Mouse (Mus musculus): Measurements from ENCODE around the gene Olfr1009. TPM values are rescaled to one million over a fixed set of nuclear protein-coding genes. Genes with fewer than 3 reads are reported as not detected.
"Not testable (repeated sequence)": the region's sequence is repeated elsewhere in the genome, so short reads cannot be mapped to it uniquely, and the experiment has no call there.

Olfr1009 gene
- not detected in 2 replicates for polyA plus RNA-seq (2015; fragmentation: Nextera tagmentation; extraction: Ambion mirVana)

GRCm38 (mm10) chr2:85715119-85715518 is at the start of gene Olfr1009:
Olfr1009 (plus strand) TSS chr2:85715419.
- H3K36me3 ChIP-seq: no peaks in the 10 kb centered on the region
- no peaks in the 10 kb centered on the region for H3K4me1 ChIP-seq
- H3K9ac ChIP-seq (replicated peaks): no peak within 1 kb of the TSS
- no peak within 1 kb of the TSS for H3K27ac ChIP-seq (replicated peaks)
- H3K27me3 ChIP-seq: no peaks in the 10 kb centered on the region
- no peak within 1 kb of the TSS for H3K4me3 ChIP-seq
- WGBS: 89% methylated on average over 1 of the region's 1 CpGs
- no peak within 1 kb of the TSS for H3K4me2 ChIP-seq (replicated peaks)
- H3K9me3 ChIP-seq: no peaks in the 10 kb centered on the region
- ATAC-seq (replicated peaks): no peak

DNA sequence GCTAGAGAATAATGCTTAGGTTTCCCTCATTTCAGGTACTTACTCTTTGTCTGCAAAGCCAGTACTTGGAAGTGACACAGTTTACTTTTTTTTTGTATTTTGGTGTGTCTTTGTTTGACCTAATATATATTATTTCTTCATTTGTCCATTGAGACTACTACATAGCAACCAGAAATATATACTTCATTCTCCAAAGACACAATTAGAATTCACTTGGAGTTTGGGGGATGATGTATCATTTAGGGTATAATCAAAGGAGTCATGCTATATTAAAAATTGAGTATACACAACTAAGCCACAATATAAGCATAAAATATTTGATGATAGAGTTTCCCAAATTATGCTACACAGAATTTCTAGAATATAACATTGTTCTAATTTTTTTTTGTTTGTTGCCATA is 36.6 kb upstream of the Olfr1009 start, which contains the start of gene Olfr1006:
TSS of gene Olfr1006 (minus strand) at position 101 of the 400 bp plus-strand sequence.
- Histone ChIP-seq H3K27ac (replicated peaks) (no peak within 1 kb of the TSS), H3K9ac (replicated peaks) (no peak within 1 kb of the TSS), H3K27me3 (no peaks in the 10 kb centered on the region), H3K4me1 (no peaks in the 10 kb centered on the region), H3K36me3 (no peaks in the 10 kb centered on the region), H3K9me3 (no peaks in the 10 kb centered on the region), H3K4me2 (replicated peaks) (no peak within 1 kb of the TSS), H3K4me3 (no peak within 1 kb of the TSS)
- no peak for ATAC-seq (replicated peaks)

DNA sequence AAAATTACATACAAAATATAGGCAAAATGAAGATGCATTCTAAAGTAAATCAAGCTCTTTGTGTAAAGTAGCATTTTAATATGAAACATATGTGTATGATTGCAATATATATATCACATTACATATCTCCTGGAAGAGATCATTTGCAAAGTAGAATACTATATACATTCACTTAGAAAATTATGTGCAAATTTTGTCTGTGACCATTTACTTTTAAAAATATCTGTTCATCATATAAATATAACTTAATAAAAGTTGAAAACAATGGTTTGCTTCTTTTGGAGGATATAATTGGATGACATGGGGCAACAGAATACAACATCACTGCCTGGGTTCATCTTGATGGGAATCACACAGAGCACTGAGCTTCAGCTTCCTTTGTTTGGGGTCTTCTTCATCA is 26.1 kb upstream of the Olfr1009 start, which contains the start of gene Olfr1008:
TSS of gene Olfr1008 (plus strand) at position 301 of the 400 bp plus-strand sequence.
- H3K4me2 ChIP-seq (replicated peaks): no peak within 1 kb of the TSS
- no peaks in the 10 kb centered on the region for H3K27me3 ChIP-seq
- H3K27ac ChIP-seq (replicated peaks): no peak within 1 kb of the TSS
- no peaks in the 10 kb centered on the region for H3K4me1 ChIP-seq
- no peak within 1 kb of the TSS for H3K4me3 ChIP-seq
- ATAC-seq (replicated peaks): no peak
- H3K9ac ChIP-seq (replicated peaks): no peak within 1 kb of the TSS
- no peaks in the 10 kb centered on the region for H3K9me3 ChIP-seq
- no peaks in the 10 kb centered on the region for H3K36me3 ChIP-seq

- ATAC-seq (replicated peaks); H3K4me2 ChIP-seq (replicated peaks); H3K9me3 ChIP-seq; H3K27ac ChIP-seq (replicated peaks); H3K36me3 ChIP-seq; H3K9ac ChIP-seq (replicated peaks); H3K27me3 ChIP-seq; H3K4me1 ChIP-seq; H3K4me3 ChIP-seq: not testable (repeated sequence)
- 77% methylated on average over 2 of the region's 2 CpGs for WGBS
These were observed 4.5 kb upstream of the Olfr1009 start for GRCm38 (mm10) chr2:85710680-85711079.

DNA sequence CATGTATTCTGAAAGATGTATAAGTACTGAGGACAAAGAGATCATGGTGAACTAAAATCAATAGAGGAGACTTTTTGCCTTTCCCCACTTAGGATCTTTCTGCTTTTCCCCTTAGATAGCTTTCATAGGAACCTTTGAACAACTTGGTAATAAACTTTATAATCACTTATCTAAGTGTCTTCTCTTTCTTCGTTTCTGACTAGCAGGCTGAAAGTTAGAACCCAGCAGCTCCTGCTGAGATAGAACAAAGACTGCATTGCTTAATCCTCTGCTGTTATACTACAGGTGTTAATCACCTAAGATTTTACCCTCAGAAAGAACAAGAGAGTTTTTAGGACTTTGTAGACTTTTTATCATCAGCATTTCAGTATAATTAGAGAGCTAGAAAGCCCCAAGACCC is 4.1 kb upstream of the Olfr1009 start:
- Histone ChIP-seq H3K4me1 (no peaks in the 10 kb centered on the region), H3K4me2 (replicated peaks) (no peak overlapping the region), H3K36me3 (no peaks in the 10 kb centered on the region), H3K4me3 (no peak overlapping the region), H3K9ac (replicated peaks) (no peak overlapping the region), H3K27ac (replicated peaks) (no peak overlapping the region), H3K9me3 (no peaks in the 10 kb centered on the region), H3K27me3 (no peaks in the 10 kb centered on the region)
- 11% methylated on average over 1 of the region's 1 CpGs for WGBS
- ATAC-seq (replicated peaks): no peak

- H3K36me3 ChIP-seq: no peaks in the 10 kb centered on the region
- no peaks in the 10 kb centered on the region for H3K9me3 ChIP-seq
- ATAC-seq (replicated peaks): peak; percentile 64; the same call in 1 of the 2 replicates
- no peak overlapping the region for H3K4me2 ChIP-seq (replicated peaks)
- H3K4me1 ChIP-seq: no peaks in the 10 kb centered on the region
- no peak overlapping the region for H3K27ac ChIP-seq (replicated peaks)
- no peak overlapping the region for H3K4me3 ChIP-seq
- WGBS: 19% methylated on average over 3 of the region's 3 CpGs
- no peak overlapping the region for H3K9ac ChIP-seq (replicated peaks)
- no peaks in the 10 kb centered on the region for H3K27me3 ChIP-seq
These were observed 10.6 kb downstream of the Olfr1009 start for GRCm38 (mm10) chr2:85725793-85726192.

DNA sequence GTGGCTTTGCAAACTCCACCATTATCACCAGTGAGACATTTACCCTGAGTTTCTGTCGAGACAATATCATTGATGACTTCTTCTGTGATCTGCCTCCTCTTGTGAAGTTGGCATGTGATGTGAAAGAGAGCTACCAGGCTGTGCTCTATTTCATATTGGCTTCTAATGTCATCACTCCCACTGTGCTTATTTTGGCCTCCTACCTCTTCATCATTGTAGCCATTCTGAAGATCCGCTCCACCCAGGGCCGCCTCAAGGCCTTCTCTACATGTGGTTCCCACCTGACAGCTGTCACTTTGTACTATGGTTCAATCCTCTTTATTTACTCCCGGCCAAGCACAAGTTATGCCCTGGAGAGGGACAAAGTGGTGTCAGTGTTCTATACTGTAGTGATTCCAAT is 38.6 kb downstream of the Olfr1009 start:
- 82% methylated on average over 4 of the region's 4 CpGs for WGBS

DNA sequence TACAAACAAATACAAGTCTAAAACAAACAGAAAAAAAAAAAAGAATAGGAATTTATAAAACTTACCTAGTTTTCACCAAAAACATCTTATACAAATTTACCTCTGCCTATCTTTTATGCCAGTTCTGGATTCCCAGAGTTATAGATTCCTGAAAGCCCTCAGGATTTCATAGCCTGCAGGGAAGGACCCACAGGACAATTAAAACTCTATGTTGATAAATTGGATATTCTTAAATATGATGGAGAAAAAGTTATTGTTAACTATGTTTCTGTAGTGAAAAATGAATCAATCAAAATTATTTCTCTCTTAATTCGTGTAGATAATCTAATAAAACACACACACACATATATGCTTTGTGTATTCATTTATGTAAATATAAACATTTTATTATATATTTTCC is 47.4 kb downstream of the Olfr1009 start, which contains the start of gene Olfr1012:
TSS of gene Olfr1012 (minus strand) at position 101 of the 400 bp plus-strand sequence.
- H3K4me3 ChIP-seq: no peak within 1 kb of the TSS
- no peaks in the 10 kb centered on the region for H3K9me3 ChIP-seq
- no peak within 1 kb of the TSS for H3K4me2 ChIP-seq (replicated peaks)
- H3K36me3 ChIP-seq: no peaks in the 10 kb centered on the region
- H3K27me3 ChIP-seq: no peaks in the 10 kb centered on the region
- no peak for ATAC-seq (replicated peaks)
- 71% methylated on average over 1 of the region's 1 CpGs for WGBS
- no peak within 1 kb of the TSS for H3K27ac ChIP-seq (replicated peaks)
- no peak within 1 kb of the TSS for H3K9ac ChIP-seq (replicated peaks)
- no peaks in the 10 kb centered on the region for H3K4me1 ChIP-seq

More for the DNA sequence above, 38.6 kb downstream of the Olfr1009 start:
- no peak overlapping the region for H3K4me2 ChIP-seq (replicated peaks)
- no peak for ATAC-seq (replicated peaks)
- no peaks in the 10 kb centered on the region for H3K27me3 ChIP-seq
- H3K4me3 ChIP-seq: no peak overlapping the region
- H3K4me1 ChIP-seq: no peaks in the 10 kb centered on the region
- no peaks in the 10 kb centered on the region for H3K9me3 ChIP-seq
- no peak overlapping the region for H3K9ac ChIP-seq (replicated peaks)
- H3K36me3 ChIP-seq: no peaks in the 10 kb centered on the region
- H3K27ac ChIP-seq (replicated peaks): no peak overlapping the region

DNA sequence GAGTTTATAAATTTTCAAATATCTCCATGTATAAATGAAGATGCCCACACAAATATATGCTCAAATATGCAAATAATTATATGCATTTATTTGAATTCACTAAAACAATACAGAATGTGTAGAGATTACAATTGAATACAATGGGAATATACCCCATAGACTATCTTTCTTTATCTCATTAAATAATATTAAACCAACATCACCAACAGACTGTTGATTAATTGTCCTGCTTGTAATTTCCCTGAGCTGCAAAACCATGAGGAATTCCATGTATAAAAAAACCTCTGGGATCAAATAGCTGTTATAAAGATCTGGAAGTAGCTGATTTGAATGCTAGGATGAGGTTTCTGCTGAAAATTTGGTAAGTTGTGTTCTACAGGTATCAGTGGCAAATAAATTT is 51.6 kb downstream of the Olfr1009 start, which contains the start of gene Olfr1013:
TSS of gene Olfr1013 (plus strand) at position 301 of the 400 bp plus-strand sequence.
- H3K27me3 ChIP-seq: no peaks in the 10 kb centered on the region
- no peak within 1 kb of the TSS for H3K4me2 ChIP-seq (replicated peaks)
- no peak for ATAC-seq (replicated peaks)
- no peaks in the 10 kb centered on the region for H3K4me1 ChIP-seq
- H3K27ac ChIP-seq (replicated peaks): no peak within 1 kb of the TSS
- H3K9ac ChIP-seq (replicated peaks): no peak within 1 kb of the TSS
- no peaks in the 10 kb centered on the region for H3K36me3 ChIP-seq
- no peak within 1 kb of the TSS for H3K4me3 ChIP-seq
- H3K9me3 ChIP-seq: no peaks in the 10 kb centered on the region

DNA sequence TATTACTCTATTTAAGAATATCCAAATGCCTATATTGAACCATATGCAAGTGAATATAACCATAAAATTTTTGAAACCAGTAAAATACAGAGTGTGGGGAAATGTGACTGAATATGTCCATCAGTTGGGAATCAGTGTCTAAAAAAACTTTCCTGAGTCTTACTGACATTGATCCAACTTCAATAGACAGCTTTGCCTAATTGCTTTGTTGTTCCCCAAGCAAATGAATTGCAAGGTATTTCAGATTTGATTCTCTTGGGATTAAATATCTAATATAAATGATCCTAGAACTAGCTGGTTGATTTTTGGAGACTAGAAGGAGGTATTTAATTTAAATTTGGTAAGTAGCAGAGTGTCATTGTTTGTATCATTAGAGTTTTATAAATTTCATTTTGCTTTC is 57.2 kb downstream of the Olfr1009 start, which contains the start of gene Olfr1014:
TSS of gene Olfr1014 (plus strand) at position 301 of the 400 bp plus-strand sequence.
- no peak within 1 kb of the TSS for H3K4me3 ChIP-seq
- no peaks in the 10 kb centered on the region for H3K36me3 ChIP-seq
- H3K4me1 ChIP-seq: no peaks in the 10 kb centered on the region
- no peak within 1 kb of the TSS for H3K4me2 ChIP-seq (replicated peaks)
- H3K27me3 ChIP-seq: no peaks in the 10 kb centered on the region
- ATAC-seq (replicated peaks): no peak
- no peaks in the 10 kb centered on the region for H3K9me3 ChIP-seq
- no peak within 1 kb of the TSS for H3K27ac ChIP-seq (replicated peaks)
- H3K9ac ChIP-seq (replicated peaks): no peak within 1 kb of the TSS

Other genes with a start within 250 kb of the Olfr1009 start
- gene 4833423E24Rik, start 196.4 kb upstream of the Olfr1009 start, polyA plus RNA-seq (2015; fragmentation: Nextera tagmentation; extraction: Ambion mirVana): not detected in 2 replicates
- gene Olfr996, start 136.2 kb upstream of the Olfr1009 start, polyA plus RNA-seq (2015; fragmentation: Nextera tagmentation; extraction: Ambion mirVana): not detected in 2 replicates
- gene Olfr998, start 126.5 kb upstream of the Olfr1009 start, polyA plus RNA-seq (2015; fragmentation: Nextera tagmentation; extraction: Ambion mirVana): not detected in 2 replicates
- gene Olfr1000, start 103.5 kb upstream of the Olfr1009 start, polyA plus RNA-seq (2015; fragmentation: Nextera tagmentation; extraction: Ambion mirVana): not detected in 2 replicates
- not detected in 2 replicates for gene Olfr1002, start 64.7 kb upstream of the Olfr1009 start, polyA plus RNA-seq (2015; fragmentation: Nextera tagmentation; extraction: Ambion mirVana)
- not detected in 2 replicates for gene Olfr154, start 51.0 kb upstream of the Olfr1009 start, polyA plus RNA-seq (2015; fragmentation: Nextera tagmentation; extraction: Ambion mirVana)
- gene Olfr1006, start 36.7 kb upstream of the Olfr1009 start, polyA plus RNA-seq (2015; fragmentation: Nextera tagmentation; extraction: Ambion mirVana): not detected in 2 replicates
- not detected in 2 replicates for gene Olfr1008, start 26.0 kb upstream of the Olfr1009 start, polyA plus RNA-seq (2015; fragmentation: Nextera tagmentation; extraction: Ambion mirVana)
- not detected in 2 replicates for gene Olfr1012, start 47.3 kb downstream of the Olfr1009 start, polyA plus RNA-seq (2015; fragmentation: Nextera tagmentation; extraction: Ambion mirVana)
- not detected in 2 replicates for gene Olfr1013, start 51.7 kb downstream of the Olfr1009 start, polyA plus RNA-seq (2015; fragmentation: Nextera tagmentation; extraction: Ambion mirVana)
- gene Olfr1014, start 57.3 kb downstream of the Olfr1009 start, polyA plus RNA-seq (2015; fragmentation: Nextera tagmentation; extraction: Ambion mirVana): not detected in 2 replicates
- gene Olfr1015, start 66.6 kb downstream of the Olfr1009 start, polyA plus RNA-seq (2015; fragmentation: Nextera tagmentation; extraction: Ambion mirVana): not detected in 2 replicates
- gene Olfr1016, start 87.1 kb downstream of the Olfr1009 start, polyA plus RNA-seq (2015; fragmentation: Nextera tagmentation; extraction: Ambion mirVana): not detected in 2 replicates
- not detected in 2 replicates for gene Olfr1018, start 103.1 kb downstream of the Olfr1009 start, polyA plus RNA-seq (2015; fragmentation: Nextera tagmentation; extraction: Ambion mirVana)
- gene Olfr1019, start 130.1 kb downstream of the Olfr1009 start, polyA plus RNA-seq (2015; fragmentation: Nextera tagmentation; extraction: Ambion mirVana): not detected in 2 replicates
- not detected in 2 replicates for gene Olfr1020, start 131.6 kb downstream of the Olfr1009 start, polyA plus RNA-seq (2015; fragmentation: Nextera tagmentation; extraction: Ambion mirVana)
- gene Olfr1022, start 153.2 kb downstream of the Olfr1009 start, polyA plus RNA-seq (2015; fragmentation: Nextera tagmentation; extraction: Ambion mirVana): not detected in 2 replicates
- gene Olfr1023, start 170.2 kb downstream of the Olfr1009 start, polyA plus RNA-seq (2015; fragmentation: Nextera tagmentation; extraction: Ambion mirVana): not detected in 2 replicates
- gene Olfr1024, start 189.6 kb downstream of the Olfr1009 start, polyA plus RNA-seq (2015; fragmentation: Nextera tagmentation; extraction: Ambion mirVana): not detected in 2 replicates
- gene Olfr1025-ps1, start 199.8 kb downstream of the Olfr1009 start, polyA plus RNA-seq (2015; fragmentation: Nextera tagmentation; extraction: Ambion mirVana): not detected in 2 replicates
- not detected in 2 replicates for gene Olfr1026, start 206.1 kb downstream of the Olfr1009 start, polyA plus RNA-seq (2015; fragmentation: Nextera tagmentation; extraction: Ambion mirVana)
- gene Olfr1028, start 235.0 kb downstream of the Olfr1009 start, polyA plus RNA-seq (2015; fragmentation: Nextera tagmentation; extraction: Ambion mirVana): not detected in 2 replicates

Measured in forebrain, embryonic 15.5 days (tissue).